Mouse (Mus musculus) Muller cell, postnatal 12 days (primary cell): ENCODE results near the gene Ccnt1.
A peak's percentile ranks its signal among the peaks of the same experiment; 100 is the strongest.

Experiments
- DNase-seq: peaks from one replicate; pipeline ENCODE4 v3.0.0-alpha.2; 2015; ENCODE audit errors: inconsistent ontology term

The Ccnt1 gene

DNA sequence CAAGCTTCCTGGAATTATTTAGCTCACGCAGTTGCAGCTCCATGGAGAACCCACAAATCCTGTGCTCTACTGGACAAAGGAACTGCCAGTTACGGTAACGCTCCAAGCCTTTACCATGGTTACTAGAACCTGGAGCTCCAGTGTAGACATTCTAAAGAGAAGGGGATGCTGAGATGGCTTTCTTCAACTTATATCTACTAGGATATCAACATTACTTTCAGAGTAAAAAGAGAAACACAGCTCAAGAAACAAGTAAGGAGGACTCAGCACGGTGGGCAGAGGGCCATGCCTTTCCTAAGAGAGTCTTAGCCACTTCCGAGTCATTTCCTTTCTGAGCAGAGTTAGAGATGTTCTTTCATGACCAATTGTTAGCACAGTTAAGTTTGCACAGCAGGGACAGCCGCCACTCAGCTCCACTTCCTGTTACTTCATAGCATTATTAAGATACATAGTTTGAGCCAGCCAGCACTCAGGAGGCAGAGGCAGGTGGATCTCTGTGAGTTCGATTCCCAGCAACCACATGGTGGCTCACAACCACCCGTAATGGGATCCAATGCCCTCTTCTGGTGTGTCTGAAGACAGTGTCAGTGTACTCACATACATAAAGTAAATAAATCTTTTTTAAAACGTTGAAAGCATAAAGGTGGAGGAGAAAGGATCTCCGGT is at the start of gene Ccnt1, which contains the start of gene 4930415O20Rik:
Ccnt1 (minus strand) TSS at position 51 of the 666 bp plus-strand sequence.
4930415O20Rik (plus strand) TSS at position 132 of the 666 bp plus-strand sequence.
- DNase-seq = no peak

GRCm38 (mm10) chr15:98617176-98617537 is 46.4 kb upstream of the Ccnt1 start:
- DNase-seq = peak; percentile 69

- peak; percentile 20 for DNase-seq
Measured at GRCm38 (mm10) chr15:98616362-98617175, 45.8 kb upstream of the Ccnt1 start.

DNA sequence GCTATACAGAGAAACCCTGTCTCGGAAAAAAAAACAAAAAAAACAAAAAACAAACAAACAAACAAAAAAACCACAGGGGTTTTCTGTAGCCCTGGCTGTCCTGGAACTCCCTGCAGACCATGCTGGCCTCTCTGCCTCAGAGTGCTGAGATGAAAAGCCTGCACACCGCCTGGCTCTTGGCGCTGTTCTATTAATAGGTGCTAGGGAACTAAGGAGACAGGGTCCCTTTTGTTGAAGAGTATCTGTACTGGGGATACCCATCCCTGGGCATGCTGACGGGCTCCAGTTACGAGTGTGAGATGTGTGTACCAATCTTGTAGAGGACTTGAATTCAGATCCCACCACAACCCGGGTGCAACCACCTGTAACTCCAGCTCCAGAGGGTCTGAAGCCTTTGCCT is 45.0 kb upstream of the Ccnt1 start:
- no peak for DNase-seq

DNA sequence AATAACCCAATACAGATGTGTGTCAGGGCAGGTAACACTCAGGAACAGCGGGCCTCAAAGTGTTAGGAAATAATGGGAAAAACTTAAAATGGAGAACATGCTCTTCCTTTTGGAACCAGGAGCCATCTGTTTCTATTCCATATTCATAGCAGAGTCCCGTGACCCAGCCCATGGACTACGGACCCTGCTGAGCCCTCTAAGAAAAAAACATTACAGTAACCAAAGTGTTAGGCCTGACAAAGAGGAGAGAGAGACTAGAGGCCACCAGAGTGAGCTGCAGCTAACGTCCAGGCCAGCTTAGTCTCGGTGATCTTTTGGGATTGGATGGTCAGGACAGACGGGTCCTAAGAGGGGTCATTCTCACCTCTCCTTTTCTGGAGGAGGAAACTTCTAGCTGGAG is 44.2 kb upstream of the Ccnt1 start:
- DNase-seq = no peak

DNA sequence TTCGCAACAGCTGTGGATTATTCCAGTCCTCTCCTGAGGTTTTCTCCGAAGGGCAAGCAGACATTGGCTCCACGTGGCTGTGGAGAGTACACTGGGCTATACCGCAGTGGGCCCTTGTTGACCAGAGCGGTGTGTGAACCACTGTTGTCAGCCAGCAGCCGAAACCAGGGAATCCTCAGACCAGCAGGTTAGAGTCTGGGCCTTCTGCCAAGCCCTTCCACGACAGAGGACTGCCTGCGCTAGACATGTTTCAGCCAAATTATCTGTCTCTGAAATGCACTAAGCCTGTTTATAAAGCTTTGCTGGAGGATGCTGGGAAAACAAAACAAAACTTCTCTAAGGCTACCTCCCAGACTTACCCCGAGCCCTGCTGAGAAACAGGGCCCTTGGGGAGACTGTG is 43.8 kb upstream of the Ccnt1 start:
- no peak for DNase-seq

- DNase-seq = no peak
Measured at GRCm38 (mm10) chr15:98612229-98612628, 41.5 kb upstream of the Ccnt1 start.

DNA sequence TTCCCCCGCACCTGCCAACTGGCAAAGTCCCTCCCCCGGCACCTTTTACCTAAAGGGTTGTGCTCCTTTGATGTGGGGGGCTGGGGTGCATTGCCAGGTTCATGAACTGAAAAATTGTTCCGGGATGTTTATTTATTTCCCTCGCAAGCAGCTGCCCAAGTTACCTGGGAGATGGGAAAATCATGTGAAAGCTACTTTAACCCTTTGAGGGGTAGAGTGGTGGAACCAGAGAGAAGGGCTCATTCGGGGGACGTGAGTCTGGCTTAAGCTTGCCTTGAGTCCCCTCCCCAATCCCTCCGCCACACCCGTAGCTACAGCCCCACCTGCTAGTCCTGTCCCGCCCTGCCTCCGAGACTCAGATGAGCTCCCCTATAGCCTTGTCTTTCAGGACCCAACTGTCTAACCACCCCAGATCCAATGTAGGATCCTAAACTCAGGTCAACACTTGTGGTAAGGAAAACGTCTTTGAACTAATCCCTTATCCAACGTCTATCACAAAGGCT is 39.5 kb upstream of the Ccnt1 start:
- no peak for DNase-seq

GRCm38 (mm10) chr15:98609331-98610130 is 38.8 kb upstream of the Ccnt1 start, which contains the start of gene Adcy6:
TSS of gene Adcy6 (minus strand) at chr15:98610076.
- peak; percentile 87 for DNase-seq

- no peak for DNase-seq
Measured at GRCm38 (mm10) chr15:98608784-98609250, 38.1 kb upstream of the Ccnt1 start.

DNA sequence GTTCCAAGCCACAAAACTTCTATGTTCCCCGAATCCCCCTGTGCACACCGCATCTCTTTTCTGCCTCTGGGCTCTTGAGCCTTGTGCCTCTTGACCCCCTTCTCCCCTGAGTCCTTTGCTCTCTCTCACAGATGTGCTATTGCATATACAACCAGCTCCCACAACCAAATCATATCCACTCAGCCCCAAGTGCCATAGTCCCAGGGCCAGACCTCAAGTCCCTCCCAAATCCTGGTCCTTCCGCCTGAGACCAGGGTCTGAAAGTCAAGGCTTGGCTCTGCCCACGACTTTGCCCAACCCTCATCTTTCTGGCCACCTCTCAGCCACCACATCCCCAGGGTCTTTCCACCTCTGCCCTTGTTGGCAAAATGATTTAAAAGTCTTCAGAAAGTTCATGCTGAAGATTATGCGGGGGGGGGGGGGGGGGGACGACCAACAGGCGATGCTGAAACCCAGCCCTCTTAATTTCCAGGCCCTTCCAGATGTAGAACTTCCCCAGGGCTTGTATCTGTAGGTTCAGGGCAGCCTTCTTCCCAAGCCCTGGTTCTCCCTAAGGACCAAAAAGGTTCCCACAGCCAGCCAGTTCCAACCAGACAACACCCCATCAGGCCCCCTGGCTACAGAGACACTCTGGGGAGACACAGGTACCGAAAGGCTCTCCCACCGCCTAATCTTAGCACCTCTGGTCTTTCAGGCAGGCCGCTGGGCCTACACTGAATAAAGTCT is 37.5 kb upstream of the Ccnt1 start:
- DNase-seq = no peak

GRCm38 (mm10) chr15:98607557-98607956 is 36.8 kb upstream of the Ccnt1 start:
- DNase-seq = no peak

DNA sequence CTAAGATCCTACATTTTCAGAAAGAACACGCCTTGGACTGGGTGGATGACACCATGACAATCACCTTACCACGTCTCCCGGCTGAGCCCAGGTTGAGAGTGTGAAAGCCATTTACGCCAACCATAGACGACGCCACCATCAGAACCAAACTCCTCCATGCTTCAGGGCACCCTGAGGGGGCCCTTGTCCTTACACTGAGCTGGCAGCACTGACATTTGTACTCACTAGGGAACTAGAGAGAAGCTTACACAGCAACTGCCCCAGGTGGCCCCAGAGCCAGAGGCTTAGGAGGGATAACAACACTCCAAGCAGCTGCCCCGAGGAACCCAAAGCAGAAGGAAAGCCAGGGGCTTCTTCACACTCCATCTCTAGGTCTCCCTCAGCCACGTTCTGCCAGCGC is 36.0 kb upstream of the Ccnt1 start:
- DNase-seq = no peak

GRCm38 (mm10) chr15:98606051-98606536 is 35.4 kb upstream of the Ccnt1 start:
- DNase-seq = no peak

DNA sequence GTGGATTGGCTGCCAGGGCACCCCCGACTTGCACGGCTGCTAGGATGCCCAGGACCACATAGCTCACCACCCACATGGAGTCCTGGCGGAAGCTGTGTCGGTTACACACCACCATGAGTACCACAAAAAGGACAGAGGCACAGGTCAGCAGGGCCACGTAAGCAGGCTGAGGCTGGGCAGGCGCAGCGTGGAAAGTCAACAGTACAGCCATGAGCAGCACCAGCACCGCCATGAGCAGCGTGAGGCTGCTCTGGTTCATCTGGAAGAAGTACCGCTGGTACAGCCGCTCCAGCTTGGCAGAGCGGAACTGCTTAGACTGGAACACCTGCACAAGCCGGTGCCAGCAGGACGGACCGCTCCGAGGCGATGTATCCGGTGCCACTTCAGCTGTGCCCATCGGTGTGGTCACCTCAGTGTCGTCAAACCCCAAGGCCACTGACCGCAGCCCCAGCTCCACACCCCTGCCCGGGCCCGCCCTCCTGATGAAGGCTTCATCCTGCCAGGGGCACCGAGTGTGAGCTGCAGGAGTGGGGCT is 33.4 kb upstream of the Ccnt1 start:
- no peak for DNase-seq

- DNase-seq = peak; percentile 56
Measured at GRCm38 (mm10) chr15:98602921-98603458, 32.3 kb upstream of the Ccnt1 start.

- DNase-seq = peak; percentile 80
Measured at GRCm38 (mm10) chr15:98602191-98602881, 31.6 kb upstream of the Ccnt1 start.

GRCm38 (mm10) chr15:98601832-98602190 is 31.1 kb upstream of the Ccnt1 start:
- no peak for DNase-seq

DNA sequence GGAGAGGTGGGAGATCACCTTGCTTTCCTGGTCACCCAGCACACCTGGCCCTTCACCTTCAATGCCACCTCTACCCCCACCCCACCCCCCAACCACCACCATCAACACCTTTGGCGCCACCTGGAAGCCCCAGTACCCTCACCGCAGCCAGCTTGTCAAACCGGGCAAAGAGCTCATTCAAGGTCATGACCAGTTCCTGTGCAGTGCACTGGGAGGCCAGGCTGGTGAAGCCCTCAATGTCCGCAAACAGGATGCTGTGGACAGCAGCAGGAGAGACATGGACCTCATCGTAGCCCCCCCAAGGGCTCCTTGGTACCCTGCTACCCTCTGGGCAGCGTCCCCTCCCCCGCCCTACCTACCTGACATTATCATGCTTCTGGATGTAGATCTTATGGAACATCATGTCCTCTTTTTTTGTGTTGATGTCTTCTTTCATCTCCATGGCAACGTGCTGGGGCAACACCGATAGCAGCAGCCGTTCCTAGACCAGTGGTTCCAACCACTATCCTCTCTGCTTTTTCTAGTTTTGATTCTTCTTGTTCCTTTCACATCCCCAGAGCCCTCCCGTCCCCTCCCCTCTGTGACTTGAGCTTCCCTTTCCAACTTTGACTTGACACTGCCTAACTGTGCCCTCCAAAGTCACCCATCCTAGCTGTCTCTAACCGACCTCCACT is 29.4 kb upstream of the Ccnt1 start:
- no peak for DNase-seq
